Mouse (Mus musculus): ENCODE data around the gene Iah1.
A peak's percentile ranks its signal among the peaks of the same experiment; 100 is the strongest.

Gene Iah1

DNA sequence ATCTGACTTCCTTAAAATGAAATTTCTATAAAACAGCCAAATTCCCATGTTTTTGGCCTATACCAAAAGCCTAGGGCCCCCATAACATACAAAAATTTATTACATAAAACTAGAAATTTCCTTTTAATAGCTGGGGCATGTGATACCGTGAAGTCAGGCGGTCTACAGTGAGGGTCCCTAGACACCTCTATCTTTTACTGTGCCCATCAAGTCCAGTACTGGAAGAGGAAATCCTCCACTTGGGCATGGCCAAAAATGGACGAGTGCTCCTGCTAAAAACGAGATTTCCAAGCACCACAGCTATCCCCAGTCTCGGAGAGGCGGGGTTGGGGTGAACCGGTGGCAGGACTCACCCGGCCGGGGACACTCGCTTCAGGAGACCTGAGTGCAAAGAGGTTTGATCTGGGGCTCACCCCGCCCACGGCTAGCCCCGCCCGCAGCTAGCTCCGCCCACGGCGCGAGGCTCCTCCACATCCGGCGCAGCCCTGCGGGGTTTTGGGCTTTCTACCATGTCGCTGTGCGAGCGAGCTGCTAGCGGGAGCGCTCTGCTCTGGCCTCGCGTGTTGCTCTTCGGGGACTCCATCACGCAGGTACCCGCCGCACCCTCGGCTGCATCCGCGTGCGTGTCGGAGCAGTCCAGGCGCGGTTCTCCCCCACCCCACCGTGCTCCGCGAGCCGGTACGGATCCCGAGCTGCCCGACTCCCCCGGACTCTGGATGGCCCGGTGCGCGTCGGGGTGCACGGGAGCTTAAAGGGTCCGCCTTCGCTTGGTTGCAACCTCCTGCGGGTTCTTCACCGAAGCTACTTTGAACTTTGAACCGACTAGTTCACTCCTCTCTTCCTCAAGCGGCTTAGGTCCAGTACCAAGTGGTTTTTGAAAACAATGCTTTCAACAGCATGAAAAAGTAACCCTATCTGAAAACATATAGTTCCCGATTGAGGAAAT, at the start of gene Iah1:
TSS of gene Iah1 (plus strand) at position 467 of the 946 bp plus-strand sequence.
- peak; percentile 55 for DNase-seq (ENCODE audit: low read depth)

DNA sequence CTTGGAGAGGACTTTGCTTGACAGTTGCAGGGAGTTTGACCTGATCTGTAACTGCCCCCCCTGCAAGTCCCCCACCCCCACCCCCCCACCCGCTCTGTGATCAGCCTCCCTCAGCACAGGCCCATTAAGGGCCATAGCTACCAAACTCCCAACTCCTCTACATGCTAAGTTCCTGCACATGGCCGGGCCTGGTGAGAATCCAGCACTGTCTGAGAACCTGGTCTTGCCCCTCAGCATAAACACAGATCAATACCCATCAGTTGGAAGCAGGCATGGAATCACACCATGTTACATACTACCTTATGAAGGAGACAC, 49.4 kb upstream of the Iah1 start:
- no peak for DNase-seq (ENCODE audit: low read depth)

DNA sequence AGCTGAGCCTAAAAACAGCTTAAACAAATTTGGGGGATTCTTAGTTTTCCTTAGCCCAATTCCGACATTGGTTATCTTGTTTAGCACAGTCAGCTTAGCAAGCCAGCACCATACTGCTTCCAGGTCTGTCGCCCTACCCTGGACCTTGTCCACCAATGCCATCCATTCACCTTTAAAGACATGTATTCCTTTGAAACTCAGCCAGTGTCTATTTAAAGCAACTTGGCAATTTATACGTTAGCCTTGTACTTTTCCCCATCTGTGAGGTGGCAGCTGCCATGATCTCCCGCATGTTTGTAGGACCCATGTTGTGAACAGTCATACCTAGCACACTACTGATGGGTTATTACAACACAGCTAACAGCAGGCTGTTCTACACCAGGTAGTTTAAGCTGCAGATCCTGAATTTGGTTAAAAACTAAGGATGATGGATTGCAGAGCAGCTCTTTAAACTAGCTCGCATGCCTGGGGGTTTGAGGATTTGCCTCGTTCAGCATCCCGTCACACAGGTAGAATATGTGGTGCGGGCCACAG, 48.0 kb upstream of the Iah1 start:
- no peak for DNase-seq (ENCODE audit: low read depth)

DNA sequence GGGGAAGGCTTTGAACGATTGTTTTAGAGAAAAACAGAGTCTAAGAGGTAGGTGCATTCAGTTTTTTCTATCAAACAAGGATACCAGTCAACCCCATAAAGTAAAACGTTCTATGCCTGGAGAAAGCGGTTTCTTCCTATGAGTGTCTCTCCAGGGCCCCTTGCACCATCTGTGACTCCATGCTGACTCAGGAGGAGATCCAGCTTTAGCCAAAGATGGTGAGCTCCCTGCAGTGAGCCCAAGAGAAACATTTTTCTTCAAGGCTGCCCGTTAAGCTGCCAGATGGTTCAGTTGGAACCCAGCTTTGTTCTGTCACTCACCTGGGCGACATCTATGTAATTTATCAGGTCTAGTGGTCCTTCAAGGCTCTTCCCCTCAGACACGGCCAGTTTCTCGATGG, 41.7 kb upstream of the Iah1 start:
- DNase-seq (ENCODE audit: low read depth) = no peak

DNA sequence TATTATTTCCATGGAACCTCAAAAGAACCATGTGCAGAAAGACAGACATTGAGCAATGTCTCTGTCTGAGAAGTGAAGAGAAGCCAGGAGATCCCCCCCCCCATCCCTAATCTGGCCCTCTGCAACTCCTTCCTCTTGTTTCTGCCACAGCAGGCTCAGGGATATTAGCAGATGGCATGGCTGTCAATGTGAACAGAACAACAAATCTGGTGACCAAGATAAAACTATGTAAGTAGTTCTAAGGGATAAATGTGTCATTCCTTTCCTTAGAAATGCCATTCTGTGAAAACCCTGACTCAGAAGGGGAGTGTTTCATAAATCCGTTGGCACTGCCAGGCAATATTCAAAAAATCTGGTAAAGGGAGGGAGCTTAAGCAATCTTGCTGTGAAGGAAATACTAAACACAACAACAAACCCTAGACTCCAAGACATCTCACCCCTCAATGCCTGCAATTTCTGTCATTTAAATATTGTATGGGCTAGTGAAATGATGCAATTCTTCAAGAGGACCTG, 38.8 kb upstream of the Iah1 start:
- no peak for DNase-seq (ENCODE audit: low read depth)

DNA sequence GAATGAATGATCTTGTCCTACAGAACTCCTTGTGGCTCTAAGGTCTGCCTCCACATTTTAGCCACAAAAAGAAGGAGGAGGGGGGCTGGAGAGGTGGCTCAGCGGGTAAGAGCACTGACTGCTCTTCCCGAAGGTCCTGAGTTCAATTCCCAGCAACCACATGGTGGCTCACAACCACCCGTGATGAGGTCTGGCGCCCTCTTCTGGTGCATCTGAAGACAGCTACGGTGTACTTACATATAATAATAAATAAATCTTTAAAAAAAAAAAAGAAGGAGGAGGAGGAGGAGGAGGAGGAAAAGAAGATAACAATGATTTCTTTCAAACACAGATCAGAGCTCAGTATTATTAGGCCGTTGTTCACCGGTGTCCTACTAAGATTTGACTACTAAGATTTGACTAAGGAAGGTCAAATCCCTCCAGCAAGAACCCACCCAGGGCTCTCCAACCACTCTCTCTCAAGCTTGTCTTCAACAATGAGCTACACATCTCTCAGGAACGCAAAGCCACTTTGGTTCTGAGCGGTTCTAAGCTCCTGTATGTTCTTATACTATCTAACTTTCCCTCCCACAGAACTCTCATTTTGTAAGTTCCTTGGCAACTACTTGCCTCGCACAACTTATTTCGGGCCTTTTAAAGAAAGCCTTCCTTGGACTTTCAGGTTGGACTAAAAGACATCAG, 31.3 kb upstream of the Iah1 start, which contains the start of gene Cpsf3:
TSS of gene Cpsf3 (plus strand) at position 631 of the 681 bp plus-strand sequence.
- no peak for DNase-seq (ENCODE audit: low read depth)

DNA sequence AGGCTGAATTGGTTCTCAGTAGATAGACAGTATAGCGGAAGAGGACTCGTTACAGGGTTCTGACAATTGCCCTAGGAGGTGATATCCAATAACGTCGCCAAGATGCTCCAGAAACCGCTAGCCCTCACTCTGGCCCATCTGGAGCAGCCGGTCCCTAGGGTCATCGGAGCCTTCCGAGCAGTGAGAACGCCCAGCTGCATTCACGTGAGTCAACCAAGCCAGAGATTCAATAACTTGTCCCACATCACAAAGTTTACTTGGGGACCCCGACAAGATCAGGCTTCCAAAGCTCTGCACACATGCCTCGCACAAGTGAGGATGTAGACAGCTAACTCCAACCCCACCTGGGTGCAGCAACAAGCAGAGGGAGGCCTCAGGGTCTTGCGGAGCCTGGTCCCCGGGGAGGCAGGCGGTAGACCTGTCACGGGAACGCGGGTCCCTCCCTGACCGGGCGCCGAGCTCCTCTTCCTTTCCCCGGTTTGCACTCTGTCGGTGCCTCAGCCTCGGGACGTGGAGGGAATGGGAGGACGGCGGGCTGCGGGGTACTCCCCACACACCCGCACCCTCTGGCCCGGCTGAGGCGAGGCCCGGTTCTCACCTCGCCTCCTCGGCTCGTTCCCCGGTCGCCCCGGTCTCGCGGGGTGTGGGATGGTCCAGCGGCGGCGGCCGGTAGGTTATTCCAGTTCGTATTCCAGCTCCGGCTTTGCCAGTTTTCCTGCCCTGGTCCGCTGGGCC, 30.5 kb upstream of the Iah1 start:
- peak; percentile 89 for DNase-seq (ENCODE audit: low read depth)

DNA sequence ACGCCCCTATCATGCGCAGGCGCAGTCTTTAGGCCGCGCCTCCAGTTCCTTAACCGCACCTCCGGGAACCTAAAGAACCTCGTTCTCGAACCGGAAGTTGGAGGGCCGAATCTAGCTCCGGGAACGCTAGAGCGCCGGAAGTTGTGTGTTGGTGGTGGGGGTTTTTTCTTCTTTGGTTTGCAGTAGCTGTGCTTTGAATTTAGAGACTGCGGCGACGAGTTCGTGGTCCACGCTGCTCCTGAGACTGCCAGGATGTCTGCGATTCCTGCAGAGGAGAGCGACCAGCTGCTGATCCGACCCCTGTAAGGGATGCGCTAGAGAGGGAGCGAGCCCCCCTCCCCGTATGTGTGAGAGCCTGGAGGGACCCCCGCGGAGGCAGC, 30.0 kb upstream of the Iah1 start, which contains the start of gene Itgb1bp1:
TSS of gene Itgb1bp1 (minus strand) at position 42 of the 380 bp plus-strand sequence.
- no peak for DNase-seq (ENCODE audit: low read depth)

DNA sequence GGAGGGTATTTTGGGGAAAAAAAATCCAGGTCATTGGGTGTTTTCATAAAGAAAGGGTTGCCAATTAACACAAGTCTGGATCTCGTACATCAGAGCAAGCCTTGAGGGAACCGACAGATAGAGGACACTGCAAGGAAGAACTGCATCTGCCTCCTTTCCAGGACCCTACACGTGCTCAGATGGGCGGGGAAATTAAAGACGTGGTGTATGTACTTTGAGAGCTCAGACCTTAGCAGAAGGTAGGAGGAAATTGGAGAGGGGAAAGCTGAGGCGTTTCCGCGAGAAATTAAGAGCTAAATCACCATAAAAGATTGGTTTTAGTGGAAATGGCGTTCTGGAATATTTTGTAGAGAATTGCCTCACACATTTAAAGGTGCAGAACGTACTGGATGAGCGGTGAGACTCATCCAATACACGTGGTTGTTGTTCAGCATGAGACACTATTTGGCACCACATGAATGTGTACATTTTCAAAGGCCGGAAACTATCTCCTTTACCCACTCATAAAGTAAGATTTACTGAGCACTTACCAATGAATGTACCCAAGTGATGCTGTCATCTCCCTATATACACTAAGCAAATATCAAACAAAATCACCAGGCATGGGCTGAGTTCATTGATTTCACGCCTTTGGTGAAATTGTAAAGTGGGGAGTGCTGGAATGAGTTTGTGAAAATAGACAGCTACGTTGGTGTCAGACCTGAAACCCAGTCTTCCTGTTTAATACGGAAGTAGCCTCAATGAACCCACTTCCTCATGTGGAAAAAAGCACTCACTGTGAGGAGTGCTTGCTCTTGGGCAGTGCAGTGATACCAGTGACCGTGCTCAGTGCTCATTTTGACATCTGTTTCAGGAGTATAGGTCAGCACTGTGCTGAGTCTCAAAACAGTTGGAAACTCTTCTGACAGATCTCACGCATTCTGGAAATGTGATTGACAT, 29.2 kb upstream of the Iah1 start:
- no peak for DNase-seq (ENCODE audit: low read depth)

DNA sequence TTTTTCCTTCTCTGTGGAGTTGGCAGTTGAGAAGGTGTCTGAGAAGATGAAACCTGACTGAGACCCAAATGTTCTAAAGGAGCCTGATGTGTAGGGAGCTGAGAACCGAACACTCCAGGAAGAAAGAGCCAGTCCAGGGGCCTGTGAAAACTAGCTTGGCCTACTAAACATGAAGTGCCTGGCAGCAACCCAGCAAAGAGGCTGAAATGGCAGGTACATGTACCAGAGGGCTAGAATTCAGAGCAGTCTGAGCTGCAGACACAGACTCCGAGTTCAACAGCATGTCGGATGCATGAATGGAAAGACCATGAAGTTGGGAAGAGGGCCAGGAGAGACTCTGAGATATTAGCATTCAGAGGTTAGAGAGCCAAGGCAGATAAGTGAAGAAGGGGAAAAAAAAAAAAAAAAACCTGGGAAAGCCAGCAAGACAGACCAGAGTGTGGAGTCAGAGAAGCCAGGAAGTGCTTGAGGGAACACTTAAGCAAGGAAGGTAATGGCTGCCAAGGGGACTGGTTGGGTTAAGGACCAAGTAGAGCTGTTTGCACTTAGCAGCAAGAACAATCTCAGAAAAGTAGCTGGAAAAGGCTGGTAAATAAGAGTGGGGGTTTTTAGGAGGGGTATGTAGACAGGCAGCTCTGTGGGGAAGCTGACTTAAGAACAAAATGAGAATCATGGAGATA, 27.3 kb upstream of the Iah1 start:
- DNase-seq (ENCODE audit: low read depth) = no peak

DNA sequence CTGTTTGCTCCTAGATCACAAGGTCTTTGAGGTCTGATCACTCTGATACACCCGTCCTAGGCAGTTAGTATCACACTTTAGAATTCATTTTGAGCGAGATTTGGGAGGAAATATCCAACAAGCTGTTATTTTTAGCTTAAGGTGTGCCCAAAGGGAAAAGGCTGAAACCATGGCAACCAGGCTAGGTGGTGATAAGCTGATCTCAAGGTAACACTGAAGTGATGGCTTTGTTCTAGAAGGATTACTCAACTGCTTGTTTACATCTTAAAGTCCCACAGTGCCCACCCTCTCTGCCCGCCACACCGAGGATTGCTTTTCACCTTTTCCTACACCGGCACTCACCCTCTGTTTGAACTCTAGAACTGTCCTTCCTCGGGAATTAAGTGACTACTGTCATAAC, 26.5 kb upstream of the Iah1 start:
- DNase-seq (ENCODE audit: low read depth) = no peak

DNA sequence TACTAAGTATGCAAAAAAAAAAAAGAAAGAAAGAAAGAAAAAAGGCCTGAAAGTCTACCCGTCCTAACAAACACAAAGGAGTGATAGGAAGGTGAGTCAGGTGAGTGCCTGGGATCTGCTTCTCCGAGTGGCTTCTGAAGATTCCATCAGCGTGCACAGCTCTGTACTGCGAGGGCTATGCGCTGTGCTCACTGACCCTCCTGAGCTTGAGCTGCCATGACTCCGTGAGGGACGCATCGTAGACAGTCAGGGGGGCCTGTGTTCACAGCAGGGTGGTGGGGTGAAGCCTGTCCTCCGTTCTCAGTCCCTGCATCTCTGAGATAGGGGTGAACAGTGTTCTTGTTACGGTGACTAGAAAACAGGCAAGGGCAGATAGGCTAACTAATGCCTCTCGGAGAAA, 17.3 kb upstream of the Iah1 start:
- no peak for DNase-seq (ENCODE audit: low read depth)

DNA sequence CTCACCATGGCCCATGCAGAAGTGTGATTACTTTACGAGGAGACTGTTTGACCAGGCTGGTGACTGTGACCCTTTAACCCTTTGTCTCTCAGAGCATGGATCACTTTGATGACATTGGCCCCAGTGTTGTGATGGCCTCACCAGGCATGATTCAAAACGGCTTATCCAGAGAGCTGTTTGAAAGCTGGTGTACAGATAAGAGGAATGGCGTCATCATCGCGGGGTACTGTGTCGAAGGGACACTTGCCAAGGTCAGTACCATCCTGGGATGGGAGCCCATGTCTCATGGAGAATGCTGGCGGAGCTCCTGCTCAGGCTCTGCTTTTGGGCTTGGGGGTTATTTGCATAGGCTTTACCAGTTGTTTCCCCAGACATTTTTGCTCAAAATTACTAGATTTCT, 14.9 kb upstream of the Iah1 start:
- no peak for DNase-seq (ENCODE audit: low read depth)

DNA sequence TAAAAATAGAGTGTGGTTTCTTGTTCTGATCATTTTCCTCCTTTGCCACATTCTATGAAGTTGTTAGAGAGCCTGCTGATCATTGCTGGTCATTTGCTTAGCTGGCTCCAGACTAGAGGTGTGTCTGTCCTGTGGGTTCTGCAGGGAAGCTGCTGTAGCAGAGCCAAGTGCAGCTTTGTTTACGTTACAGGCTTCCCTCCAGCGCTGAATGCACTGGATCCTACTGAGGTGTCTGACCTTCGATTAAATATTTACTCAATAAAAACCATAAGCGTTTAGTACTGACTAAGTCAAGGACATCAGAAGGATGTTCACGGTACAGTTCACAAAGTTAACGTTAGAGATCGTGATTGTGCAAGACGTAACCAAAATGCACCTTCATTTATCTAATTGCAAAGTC, 14.3 kb upstream of the Iah1 start:
- DNase-seq (ENCODE audit: low read depth) = no peak

DNA sequence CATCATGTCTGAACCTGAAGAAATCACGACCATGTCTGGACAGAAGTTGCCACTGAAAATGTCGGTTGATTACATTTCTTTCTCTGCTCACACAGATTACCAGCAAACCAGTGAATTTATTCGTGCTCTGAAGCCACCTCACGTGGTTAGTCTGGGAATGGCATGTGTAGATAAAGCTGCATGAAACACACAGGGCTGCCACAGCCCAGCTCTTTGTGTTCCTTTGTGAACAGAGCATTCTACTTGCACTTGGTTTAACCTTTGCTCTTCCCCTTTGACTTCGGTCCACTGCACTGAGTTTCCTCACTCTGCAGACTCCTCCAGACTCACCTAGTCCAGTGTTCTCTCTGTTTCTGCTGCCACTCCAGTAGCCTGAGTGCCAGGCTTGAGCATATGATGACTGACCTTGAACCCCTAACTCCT, 13.8 kb upstream of the Iah1 start:
- DNase-seq (ENCODE audit: low read depth) = no peak

DNA sequence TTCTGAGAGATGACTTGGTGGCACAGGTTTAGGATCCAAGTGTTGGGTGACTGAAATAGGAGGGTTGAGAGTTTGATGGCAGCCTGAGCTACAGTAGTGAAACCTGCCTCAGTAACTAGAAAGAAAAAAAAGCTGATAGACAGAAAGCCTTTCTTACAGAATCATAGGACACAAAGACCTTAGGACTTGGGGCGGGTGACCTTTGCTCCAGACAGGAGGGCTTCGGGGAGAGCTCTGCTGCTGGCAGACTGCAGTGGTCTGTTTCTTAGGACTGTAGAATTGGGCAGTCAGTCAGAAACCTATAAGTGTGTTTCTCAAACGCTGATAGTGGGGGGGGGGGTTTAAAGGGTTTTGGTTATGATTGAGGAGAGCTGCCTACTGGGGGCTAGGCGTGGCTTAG, 10.4 kb upstream of the Iah1 start:
- DNase-seq (ENCODE audit: low read depth) = no peak

DNA sequence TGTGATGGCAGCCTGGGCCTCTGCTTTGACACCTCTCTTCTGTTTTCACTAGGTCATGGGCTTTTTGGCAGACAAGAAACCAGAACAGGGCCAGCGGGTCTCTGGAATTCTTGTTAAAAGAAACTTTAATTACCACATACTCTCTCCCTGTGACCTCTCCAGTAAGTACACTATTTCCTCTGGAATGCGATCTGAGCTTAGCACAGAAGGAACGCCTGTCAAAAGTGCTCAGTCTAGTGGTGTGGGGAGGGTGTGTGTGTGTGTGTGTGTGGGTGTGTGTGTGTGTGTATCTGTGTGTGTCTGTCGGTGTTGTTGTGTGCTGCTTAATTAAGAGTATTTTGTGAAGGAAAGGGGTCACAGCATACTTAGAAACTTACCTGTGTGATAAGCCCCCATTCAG, 9.5 kb upstream of the Iah1 start:
- DNase-seq (ENCODE audit: low read depth) = no peak

DNA sequence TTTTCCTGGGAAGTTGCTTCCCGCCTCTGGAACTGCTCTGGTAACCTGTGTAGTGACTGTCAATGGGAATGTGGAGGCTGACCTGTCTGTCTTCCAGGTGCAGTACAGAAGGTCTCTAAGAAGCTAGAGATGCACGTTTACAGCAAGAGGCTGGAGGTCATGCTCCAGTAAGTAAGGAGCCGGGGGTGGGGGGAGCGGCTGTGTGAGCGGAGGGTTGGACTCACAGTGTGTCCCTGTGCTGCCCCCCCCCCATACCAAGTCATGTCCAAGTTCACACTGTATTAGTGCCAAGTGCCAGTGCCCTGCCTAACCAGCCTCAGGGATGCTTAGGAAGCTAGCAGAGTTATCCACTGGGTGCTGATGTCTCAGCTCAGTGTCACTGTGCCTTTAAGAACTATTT, 4.0 kb upstream of the Iah1 start:
- no peak for DNase-seq (ENCODE audit: low read depth)

DNA sequence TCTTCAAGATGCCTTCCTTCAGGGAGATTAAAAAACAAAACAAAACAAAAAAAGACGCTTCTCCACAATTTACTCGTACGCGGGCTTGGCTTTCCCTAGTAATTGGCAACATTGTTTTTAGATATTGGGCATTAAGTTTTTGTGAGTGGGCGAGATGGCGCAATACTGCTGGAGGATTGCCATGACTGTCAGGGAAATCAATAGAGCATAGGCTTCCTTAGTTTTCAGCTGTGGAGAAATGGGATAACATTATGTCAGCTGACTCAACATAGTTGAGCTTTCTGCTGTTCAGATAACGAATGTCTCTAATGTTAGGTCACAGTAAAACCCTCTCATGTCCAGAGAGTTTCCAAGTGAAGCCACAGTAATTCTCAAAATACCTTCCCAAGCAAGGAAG, 678 bp downstream of the Iah1 start:
- DNase-seq (ENCODE audit: low read depth) = peak; percentile 46

DNA sequence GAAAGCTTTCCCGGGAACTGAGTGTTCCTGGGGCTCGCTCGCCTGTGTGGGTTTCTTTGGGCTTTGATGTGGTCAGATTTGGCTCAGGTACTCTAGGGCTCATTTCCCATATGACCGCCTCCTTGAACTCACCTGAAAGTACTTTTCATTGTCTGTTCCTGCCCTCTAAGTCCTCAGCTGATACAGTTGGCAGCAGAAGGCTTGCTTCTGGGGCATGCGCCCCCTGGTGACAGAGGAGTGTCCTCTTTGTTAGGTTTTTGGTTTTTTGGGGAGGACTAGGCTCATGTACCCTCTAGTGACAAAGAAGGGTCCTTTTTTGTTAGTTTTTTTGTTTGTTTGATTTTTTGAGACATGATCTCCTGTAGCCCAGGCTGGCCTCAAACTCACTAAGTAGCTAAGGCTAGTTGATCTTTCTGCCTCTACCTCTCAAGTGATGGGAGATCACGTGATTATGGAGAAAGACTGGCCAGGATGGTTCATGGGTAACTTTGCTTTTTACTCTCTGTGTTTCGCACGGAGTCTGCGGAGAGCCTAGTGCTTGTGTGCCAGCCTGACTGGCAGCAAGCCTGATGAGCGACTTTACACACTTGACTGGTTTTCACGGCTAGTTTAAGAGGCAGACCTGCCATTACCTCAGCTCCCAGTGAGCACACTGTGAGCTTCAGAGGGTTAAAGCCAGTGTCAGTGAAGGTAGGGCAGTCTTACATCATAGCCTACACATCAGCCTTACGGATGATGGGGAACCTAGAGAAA, 2.1 kb downstream of the Iah1 start:
- DNase-seq (ENCODE audit: low read depth) = peak; percentile 23

Measured in fibroblast of lung, adult 2 months (primary cell).